Mouse (Mus musculus) midbrain, embryonic 16.5 days (tissue): ENCODE results near the gene Ubr3. TPM values are rescaled to one million over a fixed set of nuclear protein-coding genes. Genes with fewer than 3 reads are reported as not detected.
"Not testable (repeated sequence)": the region's sequence is repeated elsewhere in the genome, so short reads cannot be mapped to it uniquely, and the experiment has no call there.

Experiments
- ATAC-seq: fragments of 200-750 bp; cut with Nextera tagmentation; 2 replicates; pipeline ENCODE4 v1.8.0; 2017; ENCODE audit warnings: moderate TSS enrichment
- H3K27ac ChIP-seq: fragments of 300-500 bp; sonication (generic); 2 replicates; pipeline ENCODE4 v1.5.1; 2014; ENCODE audit warnings: mild to moderate bottlenecking, low read length, mixed read lengths
- H3K27me3 ChIP-seq: fragments of 300-500 bp; sonication (generic); 2 replicates; pipeline ENCODE4 v1.6.1; 2014; ENCODE audit warnings: low read depth, low read length, mixed read lengths; ENCODE audit not compliant: control insufficient read depth, insufficient read depth
- H3K36me3 ChIP-seq: fragments of 300-500 bp; sonication (generic); 2 replicates; pipeline ENCODE4 v1.6.1; 2014; ENCODE audit warnings: mild to moderate bottlenecking, low read length, moderate library complexity, mixed read lengths; ENCODE audit not compliant: control insufficient read depth, insufficient read depth
- H3K4me1 ChIP-seq: fragments of 300-500 bp; sonication (generic); 2 replicates; pipeline ENCODE4 v1.6.1; 2014; ENCODE audit warnings: mild to moderate bottlenecking, low read length, mixed read lengths; ENCODE audit not compliant: control insufficient read depth, insufficient read depth
- H3K4me2 ChIP-seq: fragments of 300-500 bp; sonication (generic); 2 replicates; pipeline ENCODE4 v1.6.1; 2014; ENCODE audit warnings: mild to moderate bottlenecking, low read length, mixed read lengths
- H3K4me3 ChIP-seq: fragments of 300-500 bp; sonication (generic); 2 replicates; pipeline ENCODE4 v1.5.1; 2014; ENCODE audit warnings: low read depth, mild to moderate bottlenecking, low read length, moderate library complexity, mixed read lengths
- H3K9ac ChIP-seq: fragments of 300-500 bp; sonication (generic); 2 replicates; pipeline ENCODE4 v1.6.1; 2014; ENCODE audit warnings: low read depth, low read length, mixed read lengths
- H3K9me3 ChIP-seq: fragments of 300-500 bp; sonication (generic); replicated peaks from 2 replicates; pipeline ENCODE4 v1.6.1; 2014; ENCODE audit warnings: mild to moderate bottlenecking, low read length, mixed read lengths; ENCODE audit not compliant: control insufficient read depth, poor library complexity, severe bottlenecking
- WGBS: fragments of 180-500 bp; shearing (Covaris S2); extraction: QIAGEN DNeasy Blood & Tissue Kit; methylation state at CpG from one replicate; pipeline ENCODE4 v1.1.7; 2014; 5-methylcytosine and 5-hydroxymethylcytosine counted together
- polyA plus RNA-seq: library from polyadenylated mRNA; unstranded; fragments of >200 nt; fragmentation: Nextera tagmentation; extraction: Ambion mirVana; gene quantifications from 2 replicates; pipeline ENCODE4 v1.2.1, GENCODE M21; 2015

Gene Ubr3
- polyA plus RNA-seq, 1 experiment from 2014 or later: 20.6 TPM

DNA sequence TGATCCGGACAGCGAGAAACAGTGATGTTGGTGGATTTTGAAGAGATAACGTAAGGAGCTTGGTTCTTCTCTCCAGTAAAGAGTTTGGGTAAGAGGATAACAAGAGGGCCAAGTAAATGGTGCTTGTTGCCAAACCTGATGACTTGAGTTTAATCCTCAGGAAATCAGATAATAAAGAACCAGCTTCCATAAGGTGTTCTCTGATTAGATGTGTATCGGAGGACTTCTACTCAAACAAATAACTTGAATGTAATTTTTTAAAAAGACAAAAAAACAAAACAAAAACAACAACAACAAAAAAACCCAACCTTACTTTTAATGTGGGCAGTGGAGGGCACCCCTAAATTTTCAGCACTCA is 843 bp upstream of the Ubr3 start:
- no peak overlapping the region for H3K4me3 ChIP-seq
- no peaks in the 10 kb centered on the region for H3K9me3 ChIP-seq
- peaks cover 19% of the 10 kb centered on the region for H3K4me1 ChIP-seq
- no peaks in the 10 kb centered on the region for H3K36me3 ChIP-seq
- H3K27ac ChIP-seq: no peak overlapping the region
- no peaks in the 10 kb centered on the region for H3K27me3 ChIP-seq
- no peak overlapping the region for H3K4me2 ChIP-seq
- 91% methylated on average over 4 of the region's 4 CpGs for WGBS
- ATAC-seq: no peak
- H3K9ac ChIP-seq: no peak overlapping the region

DNA sequence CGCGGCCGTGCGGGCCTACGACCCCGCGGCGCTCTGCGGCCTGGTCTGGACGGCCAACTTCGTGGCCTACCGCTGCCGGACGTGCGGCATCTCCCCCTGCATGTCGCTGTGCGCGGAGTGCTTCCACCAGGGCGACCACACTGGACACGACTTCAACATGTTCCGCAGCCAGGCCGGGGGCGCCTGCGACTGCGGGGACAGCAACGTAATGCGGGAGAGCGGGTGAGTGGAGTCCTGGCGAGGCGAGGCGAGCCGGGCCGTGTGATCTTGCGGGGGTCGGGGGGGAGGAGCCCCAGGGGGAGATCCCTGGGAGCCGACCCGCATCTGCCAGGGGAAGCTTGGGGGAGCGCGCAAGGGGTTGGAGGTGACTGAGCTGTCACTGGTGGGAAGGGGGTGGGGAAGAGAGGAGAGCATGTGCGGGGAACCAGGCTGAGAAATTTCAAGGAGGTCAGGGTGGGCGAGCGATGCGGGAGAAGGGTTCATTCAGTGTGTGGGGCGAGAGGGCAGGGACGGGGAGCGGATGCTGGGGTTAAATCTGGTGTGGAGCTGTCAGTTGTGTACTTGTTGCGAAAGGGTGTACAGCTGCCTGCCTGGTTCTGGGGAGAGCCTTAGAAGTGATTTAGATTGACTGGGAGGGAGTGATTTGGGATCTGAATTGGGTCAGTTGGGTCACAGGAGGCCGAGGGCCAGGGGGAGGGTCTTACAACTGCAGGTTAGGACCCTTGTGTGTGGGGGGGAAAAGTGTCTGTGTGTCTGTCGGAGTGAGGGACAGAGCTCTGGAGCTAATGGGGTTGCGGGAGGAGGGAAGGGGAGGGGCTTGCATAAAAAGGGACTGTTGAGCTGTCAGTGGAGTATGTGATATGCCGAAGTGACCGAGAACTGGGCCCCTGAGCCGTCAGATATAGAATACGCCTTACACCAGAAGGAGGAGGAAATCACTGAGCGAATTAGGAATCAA is 851 bp downstream of the Ubr3 start:
- peak overlapping the region; percentile 81 for H3K4me3 ChIP-seq
- peak overlapping the region; percentile 68 for H3K4me2 ChIP-seq
- peak overlapping the region; percentile 91 for H3K27ac ChIP-seq
- ATAC-seq: peak; percentile 66
- H3K9ac ChIP-seq: peak overlapping the region; percentile 95
- H3K4me1 ChIP-seq: peaks cover 19% of the 10 kb centered on the region
- no peaks in the 10 kb centered on the region for H3K9me3 ChIP-seq
- no peaks in the 10 kb centered on the region for H3K36me3 ChIP-seq
- WGBS: 1% methylated on average over 49 of the region's 55 CpGs
- H3K27me3 ChIP-seq: no peaks in the 10 kb centered on the region

DNA sequence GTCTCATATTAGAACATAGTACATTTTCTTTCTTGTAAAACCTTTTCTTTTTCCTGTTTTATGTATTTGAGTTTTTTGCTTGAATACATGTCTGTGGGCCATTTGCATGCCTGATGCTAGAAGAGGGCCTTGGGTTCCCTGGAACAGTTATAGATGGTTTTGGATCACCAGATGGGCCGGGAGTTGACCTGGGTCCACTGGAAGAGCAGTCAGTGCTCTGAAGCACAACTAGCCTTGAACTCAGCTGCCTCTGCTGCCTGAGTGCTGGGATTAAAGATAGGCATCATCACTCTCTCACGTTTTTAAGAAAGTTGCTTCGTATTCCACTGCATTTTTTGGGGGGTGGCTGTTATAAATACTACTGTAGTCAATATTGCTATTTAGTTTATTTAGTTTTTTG is 6.5 kb downstream of the Ubr3 start:
- 92% methylated on average over 3 of the region's 3 CpGs for WGBS
- H3K4me2 ChIP-seq: no peak overlapping the region
- no peak for ATAC-seq

DNA sequence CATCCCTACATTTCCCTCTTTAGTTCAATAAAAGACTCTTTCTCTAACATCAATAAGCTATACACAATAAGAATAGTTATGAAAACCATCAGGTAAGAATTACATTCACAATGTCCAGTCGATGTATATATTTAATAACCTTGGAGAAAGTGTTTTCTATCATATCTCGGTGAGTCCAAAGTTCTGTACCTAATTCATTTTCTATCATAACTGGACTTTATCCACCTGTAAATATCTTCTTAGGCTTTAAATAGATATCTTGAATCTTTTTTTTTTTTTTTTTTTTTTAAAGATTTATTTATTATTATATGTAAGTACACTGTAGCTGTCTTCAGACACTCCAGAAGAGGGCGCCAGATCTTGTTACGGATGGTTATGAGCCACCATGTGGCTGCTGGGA is 10.3 kb downstream of the Ubr3 start:
- H3K9ac ChIP-seq, H3K4me1 ChIP-seq, H3K27me3 ChIP-seq, H3K36me3 ChIP-seq, H3K9me3 ChIP-seq, H3K4me3 ChIP-seq, ATAC-seq, H3K4me2 ChIP-seq, H3K27ac ChIP-seq: not testable (repeated sequence)
- WGBS: 83% methylated on average over 4 of the region's 4 CpGs

More for the DNA sequence above, 6.5 kb downstream of the Ubr3 start:
- H3K9me3 ChIP-seq: no peaks in the 10 kb centered on the region
- H3K36me3 ChIP-seq: no peaks in the 10 kb centered on the region
- no peak overlapping the region for H3K27ac ChIP-seq
- H3K4me3 ChIP-seq: no peak overlapping the region
- H3K9ac ChIP-seq: no peak overlapping the region
- no peaks in the 10 kb centered on the region for H3K27me3 ChIP-seq
- H3K4me1 ChIP-seq: peaks cover 16% of the 10 kb centered on the region

DNA sequence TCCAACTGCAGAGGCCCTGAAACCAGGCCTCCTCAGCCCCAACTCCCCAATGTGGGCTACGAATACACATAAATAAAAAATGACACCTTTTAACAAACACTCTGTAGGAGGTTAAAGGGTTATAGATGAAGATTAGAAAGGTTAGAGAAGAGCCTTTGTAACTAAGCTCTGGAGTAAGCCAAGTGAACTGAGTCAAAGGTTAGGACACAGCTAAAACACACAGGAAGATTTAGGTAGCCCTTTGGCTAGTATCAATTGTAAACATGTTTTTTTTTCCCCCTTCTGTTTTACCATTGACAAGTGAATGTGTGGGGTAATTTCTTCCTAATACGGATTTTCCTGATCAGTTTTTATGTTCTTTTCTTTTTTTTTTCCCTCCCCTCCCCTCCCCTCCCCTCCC is 15.8 kb downstream of the Ubr3 start:
- H3K4me1 ChIP-seq: no peaks in the 10 kb centered on the region
- H3K36me3 ChIP-seq: peaks cover 5% of the 10 kb centered on the region; the same call in 1 of the 2 replicates
- ATAC-seq: no peak
- H3K4me3 ChIP-seq: no peak overlapping the region
- H3K27me3 ChIP-seq: no peaks in the 10 kb centered on the region
- H3K9me3 ChIP-seq: no peaks in the 10 kb centered on the region
- H3K27ac ChIP-seq: no peak overlapping the region
- H3K4me2 ChIP-seq: no peak overlapping the region
- 25% methylated on average over 2 of the region's 2 CpGs for WGBS
- no peak overlapping the region for H3K9ac ChIP-seq

DNA sequence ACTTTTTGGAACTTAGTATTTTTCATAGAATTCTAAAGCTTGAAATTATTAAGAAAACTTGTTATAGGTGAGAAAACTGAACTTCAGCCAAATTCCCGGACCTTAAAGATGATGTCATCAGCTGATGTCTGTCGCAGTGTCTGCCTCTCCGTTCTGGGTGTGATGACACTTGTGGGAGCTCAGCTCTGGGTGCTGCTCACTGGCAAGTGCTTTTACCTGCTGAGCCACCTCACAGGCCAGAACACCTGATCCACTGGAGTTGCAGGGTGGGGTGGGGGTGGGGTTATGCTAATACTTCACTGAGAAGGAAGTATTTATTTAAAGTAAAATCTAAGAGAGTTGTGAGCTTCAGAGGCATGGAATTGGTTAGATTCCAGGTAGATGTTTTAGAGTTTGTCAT is 20.3 kb downstream of the Ubr3 start:
- Histone ChIP-seq H3K4me1 (no peaks in the 10 kb centered on the region), H3K36me3 (peaks cover 9% of the 10 kb centered on the region; the same call in 1 of the 2 replicates), H3K27me3 (no peaks in the 10 kb centered on the region), H3K9me3 (no peaks in the 10 kb centered on the region), H3K4me2 (no peak overlapping the region), H3K27ac (no peak overlapping the region), H3K9ac (no peak overlapping the region), H3K4me3 (no peak overlapping the region)
- 92% methylated on average over 3 of the region's 3 CpGs for WGBS
- no peak for ATAC-seq

DNA sequence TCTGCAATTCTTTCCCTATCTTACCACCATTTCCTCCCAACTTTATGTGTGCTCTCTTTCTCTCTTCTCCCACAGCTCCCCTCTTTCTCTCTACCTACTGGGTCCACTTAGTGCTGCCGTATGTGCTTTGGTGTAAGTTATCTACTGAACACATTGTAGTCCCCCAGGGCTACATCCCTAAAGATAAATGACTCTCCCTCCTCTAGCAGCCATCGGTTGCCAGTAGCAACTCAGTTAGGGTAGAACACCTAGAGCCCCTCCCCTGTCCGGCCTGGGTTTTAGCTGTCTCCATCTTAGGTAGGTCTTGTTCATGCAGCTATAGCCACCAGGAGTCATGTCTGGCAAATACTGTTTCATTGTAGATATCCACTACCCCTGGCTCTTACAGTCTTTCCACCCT is 27.9 kb downstream of the Ubr3 start:
- no peak for ATAC-seq

DNA sequence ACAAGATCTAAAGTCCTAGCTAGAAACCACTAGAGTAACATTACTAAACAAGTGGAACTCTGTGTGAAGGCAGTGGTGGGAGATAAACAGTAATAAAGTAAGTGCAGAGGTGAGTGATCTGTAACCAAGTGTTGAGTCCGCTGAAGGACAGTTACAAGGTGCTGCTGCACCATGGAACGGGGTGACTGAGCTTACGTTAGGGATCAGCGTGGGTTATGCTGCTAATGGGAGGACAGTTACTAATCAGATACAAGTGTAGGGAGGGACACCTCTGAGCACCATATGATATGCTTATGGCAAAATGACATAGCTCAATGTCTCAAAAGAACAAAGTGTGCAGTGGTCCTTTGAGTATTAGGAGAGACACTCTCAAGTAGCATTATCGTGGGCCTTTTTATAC is 39.3 kb downstream of the Ubr3 start:
- 95% methylated on average over 5 of the region's 5 CpGs for WGBS
- Histone ChIP-seq H3K27ac (no peak overlapping the region), H3K9ac (no peak overlapping the region), H3K4me3 (no peak overlapping the region), H3K4me2 (no peak overlapping the region), H3K9me3 (no peaks in the 10 kb centered on the region), H3K4me1 (no peaks in the 10 kb centered on the region), H3K36me3 (peaks cover 5% of the 10 kb centered on the region; the same call in 1 of the 2 replicates), H3K27me3 (no peaks in the 10 kb centered on the region)
- no peak for ATAC-seq

More for the DNA sequence above, 27.9 kb downstream of the Ubr3 start:
- H3K27ac ChIP-seq: no peak overlapping the region
- H3K4me3 ChIP-seq: no peak overlapping the region
- peaks cover 10% of the 10 kb centered on the region for H3K36me3 ChIP-seq
- no peaks in the 10 kb centered on the region for H3K4me1 ChIP-seq
- H3K9me3 ChIP-seq: no peaks in the 10 kb centered on the region
- no peaks in the 10 kb centered on the region for H3K27me3 ChIP-seq
- H3K9ac ChIP-seq: no peak overlapping the region
- WGBS: 88% methylated on average over 3 of the region's 3 CpGs
- no peak overlapping the region for H3K4me2 ChIP-seq

DNA sequence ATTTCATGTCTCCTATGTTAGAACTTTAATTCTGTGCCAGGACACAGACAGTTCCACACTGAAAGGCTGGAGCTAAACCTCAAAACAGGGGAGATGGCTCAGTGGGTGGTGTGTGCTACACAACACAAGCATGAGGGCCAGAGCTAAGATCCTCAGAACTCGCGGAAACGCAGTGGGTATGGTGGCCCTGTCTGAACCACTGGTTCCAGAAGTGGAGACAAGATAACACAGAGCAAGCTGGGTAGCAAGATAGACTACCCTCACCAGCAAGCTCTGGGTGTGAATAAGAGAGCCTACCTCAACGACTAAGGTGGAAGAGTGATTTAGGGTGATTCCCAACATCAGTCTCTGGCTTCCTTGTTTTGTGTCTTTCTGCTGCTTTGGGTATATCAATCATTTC is 42.2 kb downstream of the Ubr3 start:
- no peak overlapping the region for H3K4me3 ChIP-seq
- 89% methylated on average over 4 of the region's 4 CpGs for WGBS
- ATAC-seq: no peak

More for the DNA sequence above, 42.2 kb downstream of the Ubr3 start:
- Histone ChIP-seq H3K27me3 (no peaks in the 10 kb centered on the region), H3K4me1 (no peaks in the 10 kb centered on the region), H3K9me3 (no peaks in the 10 kb centered on the region), H3K9ac (no peak overlapping the region), H3K27ac (no peak overlapping the region), H3K36me3 (peaks cover 5% of the 10 kb centered on the region; the same call in 1 of the 2 replicates), H3K4me2 (no peak overlapping the region)
